Mouse (Mus musculus): ENCODE data around the gene Eif2s2.

Gene Eif2s2

DNA sequence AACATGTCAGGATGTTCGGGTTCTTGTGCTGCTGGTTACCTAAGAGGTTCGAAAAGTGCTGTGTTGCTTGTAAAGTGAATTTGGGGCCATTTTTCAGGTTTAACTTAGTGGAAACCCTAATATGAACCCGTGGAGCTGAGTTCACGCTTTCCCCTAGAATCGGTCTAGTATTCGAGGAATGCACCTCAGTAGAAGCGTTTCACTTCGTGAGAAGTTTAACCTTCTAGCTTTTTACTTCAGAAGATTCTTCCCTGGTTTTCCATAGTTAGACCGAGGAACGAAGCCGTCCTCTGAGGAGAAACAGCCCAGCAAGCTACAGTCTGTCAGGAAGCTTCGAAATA, 280 bp upstream of the Eif2s2 start:
- no peak for DNase-seq (ENCODE audit: low spot score)

DNA sequence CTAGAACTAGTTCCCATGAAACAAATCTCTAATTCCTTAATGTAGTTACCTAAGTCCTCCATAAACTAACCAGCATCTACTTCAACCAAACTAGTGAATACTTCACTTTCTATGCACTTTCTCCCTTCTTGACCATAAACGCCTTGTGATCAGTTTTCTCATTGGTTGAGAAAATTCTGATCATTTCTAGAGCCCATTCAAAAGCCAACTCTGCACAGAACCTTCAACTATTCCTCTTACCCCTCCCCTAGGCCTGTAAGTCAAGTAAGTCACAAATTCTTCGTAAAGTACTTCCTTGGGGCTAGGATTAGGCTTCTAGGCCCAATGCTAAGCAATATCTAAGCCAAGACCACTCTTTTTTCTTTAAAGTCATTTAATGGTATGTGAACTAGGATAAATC, 1.1 kb downstream of the Eif2s2 start:
- no peak for DNase-seq (ENCODE audit: low spot score)

DNA sequence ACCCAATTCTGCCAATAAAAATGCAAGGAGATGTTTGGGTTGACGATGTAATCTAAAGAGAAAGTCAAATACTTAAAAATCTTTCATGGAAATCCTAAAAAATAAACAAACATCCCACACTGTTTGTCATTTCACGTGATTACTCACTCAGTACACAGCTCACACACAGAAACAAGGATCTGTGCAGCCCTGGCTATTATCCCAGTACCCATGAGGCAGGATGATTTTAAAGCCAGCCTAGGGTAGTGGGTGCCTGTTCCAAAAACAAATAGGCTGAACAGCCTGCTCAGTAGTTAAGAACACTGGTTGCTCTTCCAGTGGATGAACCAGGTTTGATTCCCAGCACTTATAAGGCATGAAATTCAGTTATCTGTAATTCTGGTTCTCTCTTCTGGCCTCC, 16.1 kb downstream of the Eif2s2 start:
- no peak for DNase-seq (ENCODE audit: low spot score)

DNA sequence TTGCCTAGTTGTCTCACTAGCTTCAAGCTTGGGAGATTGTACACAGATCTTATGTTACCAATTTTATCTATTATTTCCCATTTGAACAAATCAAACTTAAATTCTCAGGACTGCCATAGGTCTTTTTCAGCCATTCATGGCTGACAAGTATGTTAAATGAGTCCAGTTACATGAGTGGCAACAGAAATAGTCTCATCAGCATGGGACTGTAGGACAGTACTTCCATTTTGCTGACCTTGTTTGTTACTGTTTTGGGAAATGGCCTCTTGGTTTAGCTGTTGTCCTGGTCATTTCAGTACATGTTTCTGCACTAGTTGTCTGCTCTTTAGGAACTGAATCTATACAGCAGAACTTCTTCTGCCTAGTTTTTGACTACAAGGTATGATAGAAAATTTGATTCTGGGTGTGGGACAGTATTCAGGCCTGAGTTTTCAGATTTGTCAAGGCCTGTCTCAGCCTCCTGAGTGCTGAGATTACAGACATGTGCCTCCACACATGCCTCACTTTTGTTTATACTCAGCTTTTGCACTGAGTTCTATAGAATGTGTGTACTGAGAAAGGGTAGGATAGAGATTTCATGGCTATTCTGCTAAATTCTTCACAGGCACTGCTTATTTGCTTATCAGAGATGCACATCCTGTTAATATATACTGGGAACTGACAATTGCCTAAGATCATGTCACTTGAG, 22.6 kb downstream of the Eif2s2 start:
- no peak for DNase-seq (ENCODE audit: low spot score)

DNA sequence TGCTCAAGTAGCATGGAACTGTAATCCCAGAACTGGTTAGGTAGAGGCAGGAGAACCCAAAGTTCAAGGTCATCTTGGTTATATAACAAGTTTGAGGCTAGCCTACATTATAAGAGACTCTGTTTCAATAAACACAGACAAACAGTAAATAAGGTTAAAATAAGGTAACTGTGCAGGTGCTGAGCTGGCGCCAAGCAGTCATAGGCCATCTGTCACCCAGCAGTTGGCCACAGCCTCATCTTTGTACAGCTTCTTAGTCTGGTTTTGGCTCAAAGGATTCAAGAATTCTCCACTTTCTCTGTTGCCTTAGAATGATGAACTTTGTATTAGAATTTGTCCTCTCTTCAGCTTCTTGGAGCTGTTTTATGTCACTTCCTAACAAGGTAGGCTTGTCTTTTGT, 24.6 kb downstream of the Eif2s2 start:
- no peak for DNase-seq (ENCODE audit: low spot score)

DNA sequence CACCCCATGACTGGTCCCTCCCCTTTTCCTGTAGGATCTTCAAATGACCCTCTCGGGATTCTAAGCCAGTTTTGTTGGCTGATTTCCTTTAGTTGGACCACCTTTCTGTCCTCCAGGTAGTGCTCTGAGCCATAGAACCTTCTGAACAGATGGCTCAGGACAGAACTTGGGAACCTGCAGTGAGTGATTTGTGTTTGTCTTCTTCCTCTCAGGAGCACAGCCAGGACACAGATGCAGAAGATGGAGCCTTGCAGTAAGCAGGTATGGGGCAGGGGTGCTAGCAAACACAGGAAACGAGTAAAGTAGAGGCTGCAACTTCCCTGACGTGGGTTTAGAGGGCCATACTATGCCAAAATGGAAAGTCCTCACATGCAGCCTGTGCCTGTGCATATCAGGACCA, 27.0 kb downstream of the Eif2s2 start:
- no peak for DNase-seq (ENCODE audit: low spot score)

DNA sequence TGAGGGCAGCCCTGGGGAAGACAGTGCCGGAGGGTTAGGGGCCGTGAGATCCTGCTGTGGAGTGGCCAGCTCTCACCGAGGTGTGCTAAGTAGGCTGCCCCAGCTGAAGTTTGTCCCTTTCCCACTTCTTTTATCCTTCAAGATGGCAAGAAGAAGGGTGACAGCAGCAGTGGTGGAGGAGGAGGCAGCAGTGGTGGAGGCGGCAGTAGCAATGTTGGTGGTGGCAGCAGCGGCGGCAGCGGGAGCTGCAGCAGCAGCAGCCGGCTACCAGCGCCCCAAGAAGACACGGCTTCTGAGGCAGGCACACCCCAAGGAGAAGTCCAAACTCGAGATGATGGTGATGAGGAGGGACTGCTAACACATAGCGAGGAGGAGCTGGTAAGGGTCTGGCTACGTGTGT, 29.1 kb downstream of the Eif2s2 start:
- DNase-seq (ENCODE audit: low spot score) = no peak

DNA sequence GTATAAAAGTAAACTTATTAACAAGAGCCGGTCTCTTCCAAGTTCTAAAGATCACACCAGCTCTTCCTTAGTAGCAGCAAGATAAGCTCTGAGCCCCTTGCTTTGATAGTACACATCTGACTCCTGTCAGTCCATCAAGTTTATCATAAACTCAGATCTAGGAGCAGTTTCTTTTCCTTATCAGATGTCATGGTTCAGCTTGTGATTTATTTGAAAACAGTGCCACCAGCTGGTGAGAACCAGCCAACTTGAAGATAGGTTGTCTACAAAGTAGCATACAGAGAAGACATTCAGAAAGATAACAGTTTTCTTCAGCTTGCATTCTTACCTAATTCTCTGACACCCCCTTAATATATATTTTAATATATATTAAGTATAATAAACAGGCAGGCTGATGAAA, 37.4 kb downstream of the Eif2s2 start:
- DNase-seq (ENCODE audit: low spot score) = peak; percentile 66

DNA sequence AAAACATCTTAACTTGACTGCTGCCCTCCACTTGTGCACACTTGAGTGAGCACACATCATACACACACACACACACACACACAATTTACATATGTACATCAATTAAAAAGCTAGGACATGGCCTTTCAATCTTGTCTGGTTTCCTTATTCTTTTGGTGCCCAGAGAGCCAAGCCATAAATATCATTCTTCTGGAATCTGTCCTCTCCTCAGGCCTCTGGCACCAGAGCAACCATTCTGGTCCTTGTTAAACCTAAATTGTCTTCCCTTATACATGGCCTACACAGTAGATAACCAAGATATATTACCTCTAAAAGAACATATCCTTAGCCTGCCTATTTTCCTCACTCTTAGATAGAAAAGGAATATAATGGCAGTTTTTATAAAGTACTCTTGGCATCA, 44.6 kb downstream of the Eif2s2 start:
- no peak for DNase-seq (ENCODE audit: low spot score)

DNA sequence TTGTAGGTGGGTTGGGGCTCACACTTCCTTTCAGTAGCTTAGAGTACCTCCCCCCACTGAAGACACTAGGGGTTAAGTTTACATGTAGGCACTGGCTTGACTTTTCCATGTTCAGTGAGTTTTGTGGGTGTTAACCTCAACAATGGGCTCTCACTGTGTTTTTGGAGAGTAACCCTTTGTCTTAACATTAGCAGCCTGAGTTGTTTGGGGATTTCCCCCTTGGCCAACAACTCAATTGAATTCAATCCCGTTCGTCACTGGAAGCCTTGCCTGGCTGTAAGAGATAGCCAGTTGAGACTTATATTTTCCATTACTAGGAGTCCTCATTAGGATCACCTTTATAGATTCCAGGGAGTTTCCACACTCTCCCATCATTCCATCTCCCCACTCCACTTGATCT, 56.2 kb downstream of the Eif2s2 start:
- no peak for DNase-seq (ENCODE audit: low spot score)

DNA sequence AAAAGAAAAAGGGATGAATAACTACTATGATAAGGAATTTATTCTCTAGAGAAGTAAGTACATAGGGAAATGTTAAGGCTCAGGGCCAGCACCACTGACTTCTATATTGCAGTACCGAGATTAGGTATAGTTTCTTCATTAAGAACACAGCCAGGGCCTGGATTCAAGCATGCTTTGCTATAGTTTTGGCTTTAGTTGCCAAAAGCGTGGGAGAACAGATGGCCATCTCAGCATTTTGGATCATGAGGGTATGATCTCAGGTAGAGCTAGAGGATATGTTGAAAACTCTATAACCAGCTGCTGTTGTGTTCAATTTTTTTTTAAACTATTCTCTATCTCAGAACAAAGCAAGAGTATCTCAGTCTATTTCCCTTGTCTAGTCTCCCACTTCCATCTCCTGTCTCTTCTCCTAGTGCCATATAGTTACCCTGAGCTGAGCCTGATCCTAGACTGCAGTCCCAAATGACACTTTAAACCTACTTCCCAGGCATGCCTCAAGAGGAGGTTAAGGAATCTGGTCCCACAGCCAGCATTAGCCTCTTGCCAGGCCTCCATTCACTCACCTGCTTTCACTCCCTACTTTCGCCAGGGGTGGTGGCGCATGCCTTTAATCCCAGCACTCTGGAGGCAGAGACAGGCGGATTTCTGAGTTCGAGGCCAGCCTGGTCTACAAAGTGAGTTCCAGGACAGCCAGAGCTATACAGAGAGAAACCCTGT, 58.4 kb downstream of the Eif2s2 start:
- DNase-seq (ENCODE audit: low spot score) = no peak

DNA sequence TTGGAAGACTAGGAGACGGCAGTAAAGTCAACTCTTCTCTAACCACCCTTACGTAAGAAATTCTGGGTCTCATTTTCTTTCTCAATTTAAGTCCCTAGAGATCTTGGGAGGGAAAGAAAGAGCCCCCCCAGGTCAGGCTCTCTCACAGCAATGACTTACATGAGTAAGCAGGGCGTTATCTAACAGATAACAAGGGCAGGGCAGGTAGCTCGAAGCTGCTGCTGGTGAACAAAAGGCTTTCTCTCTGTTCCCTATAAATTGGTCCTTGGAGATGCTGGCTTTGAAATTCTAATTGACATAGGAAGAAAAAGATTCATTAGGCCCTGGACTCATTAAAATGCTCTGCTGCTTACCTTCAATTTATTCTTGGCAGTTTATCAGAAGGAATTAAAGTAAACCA, 60.3 kb downstream of the Eif2s2 start:
- no peak for DNase-seq (ENCODE audit: low spot score)

DNA sequence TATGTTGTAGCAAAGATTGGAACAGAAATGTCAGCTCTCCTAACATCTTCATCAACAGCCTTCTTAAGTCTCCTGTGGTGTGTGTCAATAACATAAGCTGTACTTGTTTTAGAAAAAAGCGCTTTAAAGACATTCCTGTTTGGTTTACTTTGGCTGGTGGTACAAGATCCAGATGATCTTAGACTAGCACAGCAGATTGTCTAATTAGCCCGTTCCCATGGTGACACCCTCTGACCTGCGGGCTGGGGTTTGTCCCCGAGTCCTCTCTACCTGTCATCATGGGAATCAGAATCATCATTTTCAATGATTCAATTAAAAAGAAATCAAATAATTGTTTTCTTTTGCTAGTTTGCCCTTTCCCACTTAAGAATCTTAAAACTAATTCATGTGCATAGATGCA, 65.2 kb downstream of the Eif2s2 start:
- DNase-seq (ENCODE audit: low spot score) = no peak

DNA sequence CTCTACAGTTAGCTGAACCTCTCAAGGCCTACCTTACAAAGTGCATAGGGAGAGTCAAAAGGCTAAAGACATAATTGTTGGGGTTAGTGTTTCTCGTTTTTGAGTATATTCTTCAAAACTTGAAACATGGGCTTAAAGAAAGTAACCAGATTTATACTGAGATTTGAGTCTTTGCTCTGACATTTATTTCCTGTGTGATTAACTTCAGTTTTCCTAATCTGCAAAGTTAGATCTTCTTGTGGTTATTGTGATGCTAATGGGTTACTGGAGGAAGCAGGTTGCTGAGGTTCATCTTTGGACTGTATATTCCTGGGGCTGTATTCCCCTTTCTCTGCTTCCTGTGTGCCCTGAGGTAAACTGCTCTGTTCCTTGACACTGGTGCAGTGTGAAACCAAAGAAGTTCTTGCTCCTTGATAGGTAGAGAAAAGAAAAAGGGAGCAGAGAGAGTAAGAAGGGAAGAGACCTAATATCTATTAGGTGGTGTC, 66.6 kb downstream of the Eif2s2 start:
- DNase-seq (ENCODE audit: low spot score) = no peak
